Mouse (Mus musculus) right cerebral cortex, adult 18-20 months (tissue): ENCODE results near the gene Slc36a4.

Experiments used
- DNase-seq: peaks from one replicate; pipeline ENCODE4 v3.0.0; 2022; ENCODE audit warnings: mixed read lengths

Gene Slc36a4

GRCm38 (mm10) chr9:15727168-15727567, 17.6 kb downstream of the Slc36a4 start:
- DNase-seq = no peak

GRCm38 (mm10) chr9:15731758-15732748, 22.5 kb downstream of the Slc36a4 start:
- DNase-seq = no peak

- no peak for DNase-seq
These were observed 24.7 kb downstream of the Slc36a4 start for GRCm38 (mm10) chr9:15734056-15734866.

GRCm38 (mm10) chr9:15734867-15735131, 25.3 kb downstream of the Slc36a4 start:
- no peak for DNase-seq

- no peak for DNase-seq
These were observed 28.0 kb downstream of the Slc36a4 start for GRCm38 (mm10) chr9:15737522-15737921.

GRCm38 (mm10) chr9:15741428-15741827, 31.9 kb downstream of the Slc36a4 start:
- DNase-seq = no peak

GRCm38 (mm10) chr9:15741931-15742330, 32.4 kb downstream of the Slc36a4 start:
- no peak for DNase-seq

GRCm38 (mm10) chr9:15745985-15746607, 36.6 kb downstream of the Slc36a4 start:
- no peak for DNase-seq

GRCm38 (mm10) chr9:15746636-15747035, 37.1 kb downstream of the Slc36a4 start:
- no peak for DNase-seq

- no peak for DNase-seq
These were observed 38.8 kb downstream of the Slc36a4 start for GRCm38 (mm10) chr9:15748383-15748782.

GRCm38 (mm10) chr9:15759318-15759717, 49.8 kb downstream of the Slc36a4 start:
- no peak for DNase-seq

- DNase-seq = no peak
These were observed 56.8 kb downstream of the Slc36a4 start for GRCm38 (mm10) chr9:15766379-15766778.

- no peak for DNase-seq
These were observed 57.3 kb downstream of the Slc36a4 start for GRCm38 (mm10) chr9:15766821-15767220.

GRCm38 (mm10) chr9:15772766-15773165, 63.2 kb downstream of the Slc36a4 start:
- DNase-seq = no peak

- no peak for DNase-seq
These were observed 63.9 kb downstream of the Slc36a4 start for GRCm38 (mm10) chr9:15773426-15773825.

- no peak for DNase-seq
These were observed 65.4 kb downstream of the Slc36a4 start for GRCm38 (mm10) chr9:15774911-15775310.

GRCm38 (mm10) chr9:15781936-15782335, 72.4 kb downstream of the Slc36a4 start:
- no peak for DNase-seq

GRCm38 (mm10) chr9:15786192-15786591, 76.7 kb downstream of the Slc36a4 start:
- DNase-seq = no peak

GRCm38 (mm10) chr9:15786610-15787009, 77.1 kb downstream of the Slc36a4 start:
- DNase-seq = no peak

- DNase-seq = no peak
These were observed 82.5 kb downstream of the Slc36a4 start for GRCm38 (mm10) chr9:15792076-15792475.
